In the genomic region with DNA sequence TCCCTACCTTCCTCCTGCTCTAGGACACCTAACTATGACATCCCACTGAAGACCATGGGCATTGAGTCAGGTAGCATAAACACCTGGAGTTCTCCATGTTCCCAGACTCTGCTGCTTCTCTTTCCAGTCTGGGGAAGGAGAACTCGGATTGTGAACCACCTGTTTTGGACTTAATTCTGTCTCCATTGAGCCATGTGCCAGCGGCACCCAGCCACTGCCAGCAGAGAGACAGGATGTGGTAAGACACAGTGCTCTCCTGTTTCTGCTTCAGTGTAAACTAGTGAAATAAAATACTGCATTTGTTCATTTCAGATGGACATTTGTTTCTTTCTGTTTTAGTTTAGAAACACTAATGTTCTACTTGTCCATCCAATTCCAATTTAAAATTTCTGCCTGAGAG, we compare ENCODE assay signal across 23 mouse cellular contexts.
A peak's percentile ranks its signal among the peaks of the same experiment; 100 is the strongest.
DNase-seq lines count a peak whose midpoint lies in the region; ATAC-seq lines count a peak whose summit lies in the region.
"Had no signal": no experiment of that assay in that cellular context is flagged by ENCODE, and none has a peak within 500 bp of the region (broad histone marks: within the 10 kb centered on the region; RNA-seq: fewer than 3 reads in every experiment).

No protein-coding gene starts in this region.

- H3K4me1 ChIP-seq in hindbrain, embryonic 13.5 days (replicated peaks), result no peaks in the 10 kb centered on the region
- H3K4me1 ChIP-seq: embryonic facial prominence, embryonic 12.5 days; forebrain, embryonic 15.5 days; heart, embryonic 10.5 days; hindbrain, embryonic 15.5 days had no signal

- no peaks in the 10 kb centered on the region for H3K27me3 ChIP-seq in hindbrain, embryonic 13.5 days
- H3K27me3 ChIP-seq: CH12.LX; embryonic facial prominence, embryonic 12.5 days; forebrain, embryonic 15.5 days; hindbrain, embryonic 15.5 days; Patski had no signal

- 84% methylated on average over 2 of the region's 2 CpGs for WGBS in hindbrain, embryonic 13.5 days

- H3K4me2 ChIP-seq in hindbrain, embryonic 13.5 days, result no peak overlapping the region
- H3K4me2 ChIP-seq: embryonic facial prominence, embryonic 12.5 days; forebrain, embryonic 15.5 days; hindbrain, embryonic 15.5 days had no signal

- DNase-seq in thymus, postnatal 0 days (ENCODE audit: low spot score), result peak; percentile 43
- DNase-seq in thymus, adult 18-20 months, result no peak
- peak; percentile 22 for DNase-seq in 416B (ENCODE audit: low read depth)
- DNase-seq in T-cell, adult 2 months (ENCODE audit: low spot score), result peak; percentile 26
- DNase-seq in adrenal gland, postnatal 36 days, result no peak
- DNase-seq in embryo, embryonic 9.5 days (ENCODE audit: extremely low spot score), result no peak
- DNase-seq: adrenal gland, adult 8-10 months; cerebellum, adult 11 months; cerebellum, adult 8-10 months; cerebellum, postnatal 14 days; embryo, embryonic 11 days; gastrocnemius, postnatal 10 days; heart, adult 18-20 months; heart, postnatal 10 days; heart, postnatal 4 days had no signal

- no peak overlapping the region for H3K4me3 ChIP-seq in hindbrain, embryonic 13.5 days
- H3K4me3 ChIP-seq: embryonic facial prominence, embryonic 12.5 days; forebrain, embryonic 15.5 days; heart, embryonic 10.5 days; hindbrain, embryonic 15.5 days had no signal

- no peaks in the 10 kb centered on the region for H3K36me3 ChIP-seq in hindbrain, embryonic 13.5 days
- H3K36me3 ChIP-seq: embryonic facial prominence, embryonic 12.5 days; forebrain, embryonic 15.5 days; heart, embryonic 10.5 days; hindbrain, embryonic 15.5 days had no signal

- no peak overlapping the region for H3K9ac ChIP-seq in hindbrain, embryonic 13.5 days
- H3K9ac ChIP-seq: embryonic facial prominence, embryonic 12.5 days; forebrain, embryonic 15.5 days; hindbrain, embryonic 15.5 days had no signal

- no peak overlapping the region for H3K27ac ChIP-seq in hindbrain, embryonic 13.5 days
- H3K27ac ChIP-seq: embryonic facial prominence, embryonic 12.5 days; forebrain, embryonic 15.5 days; heart, embryonic 10.5 days; hindbrain, embryonic 15.5 days had no signal

- peaks cover 8% of the 10 kb centered on the region; the same call in 1 of the 2 replicates for H3K9me3 ChIP-seq in hindbrain, embryonic 13.5 days
- H3K9me3 ChIP-seq: forebrain, embryonic 15.5 days had no signal

- peak; percentile 78 for ATAC-seq in inflammation-experienced regulatory T-cells, adult 6 months
- no peak for ATAC-seq in hindbrain, embryonic 13.5 days (ENCODE audit: low FRiP score)
- ATAC-seq: forebrain, embryonic 15.5 days; Patski had no signal

Comparison
In these comparisons a context has a peak if more than half of its experiments do, and no peak if none do; other contexts are left out.
1. DNase-seq: peak in thymus, postnatal 0 days (single experiment), 416B (single experiment) and T-cell, adult 2 months (single experiment); none in thymus, adult 18-20 months (0 of 2), adrenal gland, postnatal 36 days (0 of 2) and embryo, embryonic 9.5 days (single experiment).